Mouse (Mus musculus) myocyte (in vitro differentiated cells): ENCODE data around the gene Robo2. TPM values are rescaled to one million over a fixed set of nuclear protein-coding genes. Genes with fewer than 3 reads are reported as not detected.

Source experiments
- H3K27me3 ChIP-seq: one replicate; pipeline ENCODE4 v1.6.1; 2011; ENCODE audit not compliant: control insufficient read depth, insufficient read depth, insufficient read length
- H3K36me3 ChIP-seq: one replicate; pipeline ENCODE4 v1.6.1; 2011; ENCODE audit not compliant: control insufficient read depth, insufficient read depth
- H3K4me2 ChIP-seq: one replicate; pipeline ENCODE4 v1.6.1; 2011; ENCODE audit warnings: low read depth, control low read depth
- H3K4me3 ChIP-seq: one replicate; pipeline ENCODE4 v1.5.1; 2011; ENCODE audit warnings: mild to moderate bottlenecking, control low read depth, moderate library complexity
- H3K79me2 ChIP-seq: one replicate; pipeline ENCODE4 v1.6.1; 2011; ENCODE audit not compliant: control insufficient read depth, insufficient read depth
- H3ac ChIP-seq: one replicate; pipeline ENCODE4 v1.6.1; 2011; ENCODE audit not compliant: control insufficient read depth, insufficient read length
- CEBPB ChIP-seq: IDR thresholded peaks from 2 replicates; pipeline ENCODE4 v1.6.1; 2011; ENCODE audit warnings: mild to moderate bottlenecking, moderate library complexity; ENCODE audit not compliant: poor library complexity, insufficient read depth, severe bottlenecking
- E2F4 ChIP-seq: IDR thresholded peaks from one replicate; pipeline ENCODE4 v1.6.1; 2011; ENCODE audit warnings: mild to moderate bottlenecking, control low read depth, moderate library complexity; ENCODE audit not compliant: insufficient read depth
- MAX ChIP-seq: IDR thresholded peaks from one replicate; pipeline ENCODE4 v1.6.1; 2011; ENCODE audit warnings: low read depth, mild to moderate bottlenecking, control low read depth
- MYOD1 ChIP-seq, 3 experiments: IDR thresholded peaks; one replicate each; pipeline ENCODE4 v1.6.1; 2011; ENCODE audit warnings: control low read depth in 2 of 3, low read depth in 2 of 3, mild to moderate bottlenecking in 2 of 3, moderate library complexity in 1 of 3; ENCODE audit not compliant: insufficient read length in 2 of 3, control insufficient read depth in 1 of 3
- MYOG ChIP-seq, 3 experiments: IDR thresholded peaks; one replicate each; pipeline ENCODE4 v1.6.1; 2011; ENCODE audit warnings: control low read depth in 2 of 3, low read depth in 2 of 3, mild to moderate bottlenecking in 2 of 3; ENCODE audit not compliant: insufficient read length in 2 of 3, control insufficient read depth in 1 of 3, insufficient read depth in 1 of 3
- POLR2A ChIP-seq: IDR thresholded peaks from one replicate; pipeline ENCODE4 v1.6.1; 2011; ENCODE audit warnings: low read depth, mild to moderate bottlenecking, control low read depth, moderate library complexity; ENCODE audit not compliant: insufficient read length
- POLR2AphosphoS2 ChIP-seq: IDR thresholded peaks from one replicate; pipeline ENCODE4 v1.6.1; 2011; ENCODE audit warnings: low read depth, control low read depth; ENCODE audit not compliant: insufficient read length
- REST ChIP-seq: IDR thresholded peaks from one replicate; pipeline ENCODE4 v1.6.1; 2011; ENCODE audit warnings: mild to moderate bottlenecking, control low read depth, moderate library complexity; ENCODE audit not compliant: insufficient read depth, insufficient read length
- SRF ChIP-seq: IDR thresholded peaks from one replicate; pipeline ENCODE4 v1.6.1; 2011; ENCODE audit warnings: low read depth; ENCODE audit not compliant: control insufficient read depth, insufficient read length
- TCF12 ChIP-seq: IDR thresholded peaks from one replicate; pipeline ENCODE4 v1.6.1; 2011; ENCODE audit warnings: mild to moderate bottlenecking, control low read depth; ENCODE audit not compliant: poor library complexity, insufficient read depth, severe bottlenecking
- TCF3 ChIP-seq: IDR thresholded peaks from one replicate; pipeline ENCODE4 v1.6.1; 2011; ENCODE audit warnings: low read depth, control low read depth; ENCODE audit not compliant: insufficient read length
- USF1 ChIP-seq: IDR thresholded peaks from one replicate; pipeline ENCODE4 v1.6.1; 2011; ENCODE audit warnings: low read depth, mild to moderate bottlenecking, control low read depth, moderate library complexity
- polyA plus RNA-seq: library from polyadenylated mRNA; unstranded; fragments of >200 nt; fragmentation: generic; extraction: Trizol; gene quantifications from one replicate; pipeline ENCODE4 v1.2.1, GENCODE M21; 2012; ENCODE audit warnings: missing spikeins

Gene Robo2
- polyA plus RNA-seq, 1 experiment = 19.6 TPM

DNA sequence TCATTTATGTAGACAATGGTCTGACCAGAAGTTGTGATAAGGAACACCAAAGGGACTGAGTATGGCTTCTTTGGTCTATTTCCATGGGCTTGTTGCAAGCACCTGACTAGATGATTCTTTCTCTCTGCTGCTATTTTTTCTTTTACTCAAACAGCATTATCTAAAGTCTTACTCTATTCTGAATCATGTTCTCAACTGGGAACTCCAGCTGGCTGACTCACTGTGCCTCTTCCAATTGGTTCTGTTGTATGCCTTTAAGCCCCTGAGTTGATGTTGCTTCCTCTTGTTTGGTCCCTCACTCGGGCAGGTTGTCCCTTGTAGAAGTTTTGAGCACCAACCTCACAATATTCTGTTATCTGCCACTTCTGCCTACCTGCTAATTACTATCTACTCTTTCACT lies 170.1 kb downstream of the Robo2 start:
- no peak overlapping the region for H3K4me2 ChIP-seq
- no peaks in the 10 kb centered on the region for H3K36me3 ChIP-seq
- H3K79me2 ChIP-seq = no peaks in the 10 kb centered on the region
- H3K4me3 ChIP-seq = no peak overlapping the region
- no peak overlapping the region for H3ac ChIP-seq
- TF ChIP-seq REST (no peak), USF1 (no peak), E2F4 (no peak), TCF12 (no peak), CEBPB (no peak), MYOD1 (IDR thresholded peaks at IDR 0.05; ENCODE audit: control insufficient read depth in 1 of 3, insufficient read length in 2 of 3, low read depth in 2 of 3) (no peak), MYOG (IDR thresholded peaks at IDR 0.05; ENCODE audit: control insufficient read depth in 1 of 3, insufficient read depth in 1 of 3, insufficient read length in 2 of 3, low read depth in 2 of 3) (no peak), POLR2AphosphoS2 (no peak), POLR2A (no peak), TCF3 (no peak), MAX (no peak), SRF (no peak)
- no peaks in the 10 kb centered on the region for H3K27me3 ChIP-seq

DNA sequence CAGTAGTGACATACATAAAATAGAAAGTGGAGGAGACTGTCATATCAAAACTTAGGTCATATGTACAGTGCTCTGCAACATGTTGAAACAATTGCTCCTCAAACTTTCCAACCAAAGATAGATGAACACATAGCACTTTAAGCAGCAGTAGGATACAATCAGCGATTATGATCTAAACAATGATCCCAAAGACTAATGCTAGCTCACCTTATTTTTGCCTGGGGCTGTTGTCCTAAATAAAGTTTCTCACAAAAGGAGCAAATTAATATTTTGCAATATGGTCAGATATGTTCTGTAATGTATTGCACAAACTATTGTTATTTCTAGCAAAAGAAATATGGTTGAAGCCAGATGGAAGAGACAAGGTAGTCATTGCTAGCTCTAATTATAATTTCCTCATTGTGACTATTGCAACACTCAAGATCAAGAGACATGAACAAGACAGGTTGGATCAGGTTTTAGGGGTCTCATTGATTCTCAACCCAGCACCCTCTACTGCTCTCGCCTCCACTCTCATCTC lies 174.2 kb downstream of the Robo2 start:
- TF ChIP-seq POLR2AphosphoS2 (no peak), USF1 (no peak), TCF3 (no peak)
- Histone ChIP-seq H3ac (no peak overlapping the region), H3K36me3 (no peaks in the 10 kb centered on the region), H3K79me2 (no peaks in the 10 kb centered on the region), H3K27me3 (no peaks in the 10 kb centered on the region), H3K4me2 (no peak overlapping the region), H3K4me3 (no peak overlapping the region)

DNA sequence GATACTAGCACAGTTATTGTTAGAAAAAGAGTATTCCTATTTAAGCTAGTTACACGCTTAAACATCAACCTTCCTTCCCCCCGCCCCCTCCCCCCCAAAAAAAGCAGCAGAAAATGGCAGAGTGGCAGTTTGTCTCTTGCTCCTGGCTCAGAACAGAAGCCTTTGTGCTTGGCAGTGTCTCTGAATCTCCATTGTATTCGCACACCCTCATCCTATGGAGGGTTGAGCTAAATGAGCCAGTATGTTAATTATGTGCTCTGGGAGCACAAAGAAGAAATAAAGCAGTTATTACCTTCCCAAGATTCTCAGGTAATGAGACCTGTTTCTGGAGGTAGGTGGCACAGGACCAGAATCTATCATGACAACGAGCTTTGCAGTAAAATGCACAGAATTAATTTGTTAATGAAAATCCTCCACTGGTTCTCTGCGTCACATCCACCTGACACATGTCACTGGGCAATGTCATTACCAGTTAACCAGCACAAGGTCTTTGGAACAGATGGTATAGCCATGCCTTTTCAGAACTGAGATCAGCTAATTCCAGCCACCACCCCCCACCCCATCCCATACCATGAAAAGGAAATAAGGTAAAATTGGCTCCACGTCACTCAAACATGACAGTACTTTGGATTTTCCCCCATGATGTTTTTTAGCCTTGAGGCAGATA lies 177.1 kb downstream of the Robo2 start:
- TF ChIP-seq TCF3 (no peak), SRF (no peak), POLR2AphosphoS2 (no peak), MYOD1 (IDR thresholded peaks at IDR 0.05; ENCODE audit: control insufficient read depth in 1 of 3, insufficient read length in 2 of 3, low read depth in 2 of 3) (no peak), MAX (no peak), USF1 (no peak), TCF12 (no peak), MYOG (IDR thresholded peaks at IDR 0.05; ENCODE audit: control insufficient read depth in 1 of 3, insufficient read depth in 1 of 3, insufficient read length in 2 of 3, low read depth in 2 of 3) (no peak), POLR2A (no peak), CEBPB (no peak), REST (no peak), E2F4 (no peak)
- Histone ChIP-seq H3ac (no peak overlapping the region), H3K27me3 (no peaks in the 10 kb centered on the region), H3K79me2 (no peaks in the 10 kb centered on the region), H3K4me3 (no peak overlapping the region), H3K36me3 (no peaks in the 10 kb centered on the region), H3K4me2 (no peak overlapping the region)

DNA sequence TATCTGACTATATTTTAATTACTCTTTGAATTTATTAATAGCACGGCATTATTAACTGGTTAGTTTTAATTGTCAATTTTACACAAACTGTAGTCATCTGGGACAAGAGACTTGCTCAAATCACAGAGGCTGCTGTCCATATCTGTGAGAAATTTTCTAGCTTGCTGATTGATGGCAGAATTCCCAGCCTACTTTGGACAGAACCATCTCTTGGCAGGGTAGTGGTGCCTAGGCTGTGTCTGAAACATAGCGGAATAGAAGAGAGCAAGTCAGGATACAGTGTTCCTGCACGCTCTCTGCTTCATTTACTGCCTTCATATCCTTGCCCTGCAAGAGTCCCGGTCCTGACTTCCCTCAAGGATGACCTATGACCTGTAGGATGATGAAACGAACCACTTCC lies 178.0 kb downstream of the Robo2 start:
- Histone ChIP-seq H3K36me3 (no peaks in the 10 kb centered on the region), H3ac (no peak overlapping the region), H3K4me3 (no peak overlapping the region), H3K27me3 (no peaks in the 10 kb centered on the region), H3K79me2 (no peaks in the 10 kb centered on the region), H3K4me2 (no peak overlapping the region)
- TF ChIP-seq TCF12 = no peak
- no peak for TF ChIP-seq TCF3
- TF ChIP-seq POLR2AphosphoS2 = no peak
- no peak for TF ChIP-seq REST
- no peak for TF ChIP-seq USF1
- TF ChIP-seq MYOD1 (IDR thresholded peaks at IDR 0.05; ENCODE audit: control insufficient read depth in 1 of 3, insufficient read length in 2 of 3, low read depth in 2 of 3) = no peak
- no peak for TF ChIP-seq MYOG (IDR thresholded peaks at IDR 0.05; ENCODE audit: control insufficient read depth in 1 of 3, insufficient read depth in 1 of 3, insufficient read length in 2 of 3, low read depth in 2 of 3)
- no peak for TF ChIP-seq CEBPB
- no peak for TF ChIP-seq POLR2A
- no peak for TF ChIP-seq SRF
- no peak for TF ChIP-seq MAX
- no peak for TF ChIP-seq E2F4

DNA sequence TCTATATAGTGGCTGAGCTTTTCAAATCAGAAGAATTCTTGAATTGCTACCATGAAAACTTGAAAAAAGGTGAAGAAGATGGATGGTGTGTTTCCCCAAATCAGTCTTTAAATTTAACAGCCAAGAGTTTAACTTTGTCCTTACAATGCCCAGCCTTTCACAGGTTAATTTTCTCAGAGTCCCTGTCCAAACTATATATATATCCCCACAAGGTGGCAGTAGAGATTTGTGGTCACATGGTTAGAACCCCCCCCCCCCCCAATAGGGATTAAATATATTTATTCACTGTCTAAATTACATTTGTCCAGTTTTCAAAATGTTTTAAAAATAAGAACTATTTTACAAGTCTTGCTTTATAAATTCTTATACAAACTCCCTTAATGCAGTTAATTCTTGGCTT lies 184.3 kb downstream of the Robo2 start:
- Histone ChIP-seq H3ac (no peak overlapping the region), H3K36me3 (no peaks in the 10 kb centered on the region), H3K79me2 (no peaks in the 10 kb centered on the region), H3K27me3 (no peaks in the 10 kb centered on the region), H3K4me3 (no peak overlapping the region), H3K4me2 (no peak overlapping the region)
- TF ChIP-seq REST = no peak
